Mouse (Mus musculus) liver, embryonic 16.5 days (tissue): ENCODE data around the gene Syt9. TPM values are rescaled to one million over a fixed set of nuclear protein-coding genes. Genes with fewer than 3 reads are reported as not detected.

Experiments used
- ATAC-seq: fragments of 200-750 bp; cut with Nextera tagmentation; 2 replicates; pipeline ENCODE4 v1.8.0; 2017; ENCODE audit warnings: low read depth, mild to moderate bottlenecking, moderate number of reproducible peaks, moderate library complexity
- H3K27ac ChIP-seq: fragments of 300-500 bp; sonication (generic); 2 replicates; pipeline ENCODE4 v1.5.1; 2014; ENCODE audit warnings: mild to moderate bottlenecking, low read length
- H3K27me3 ChIP-seq: fragments of 300-500 bp; sonication (generic); 2 replicates; pipeline ENCODE4 v1.6.1; 2014; ENCODE audit warnings: low read depth, low read length, mixed read lengths; ENCODE audit not compliant: control insufficient read depth, insufficient read depth
- H3K36me3 ChIP-seq: fragments of 300-500 bp; sonication (generic); 2 replicates; pipeline ENCODE4 v1.6.1; 2014; ENCODE audit warnings: mild to moderate bottlenecking; ENCODE audit not compliant: control insufficient read depth, insufficient read depth
- H3K4me1 ChIP-seq: fragments of 300-500 bp; sonication (generic); 2 replicates; pipeline ENCODE4 v1.6.1; 2014; ENCODE audit warnings: low read depth, low read length, mixed read lengths; ENCODE audit not compliant: control insufficient read depth
- H3K4me2 ChIP-seq: fragments of 300-500 bp; sonication (generic); 2 replicates; pipeline ENCODE4 v1.6.1; 2014; ENCODE audit warnings: low read depth, low read length, mixed read lengths
- H3K4me3 ChIP-seq: fragments of 300-500 bp; sonication (generic); 2 replicates; pipeline ENCODE4 v1.5.1; 2014; ENCODE audit warnings: low read depth, mild to moderate bottlenecking, low read length
- H3K9ac ChIP-seq: fragments of 300-500 bp; sonication (generic); 2 replicates; pipeline ENCODE4 v1.6.1; 2014; ENCODE audit warnings: low read depth, low read length
- H3K9me3 ChIP-seq: fragments of 300-500 bp; sonication (generic); replicated peaks from 2 replicates; pipeline ENCODE4 v1.6.1; 2016; ENCODE audit warnings: low read length; ENCODE audit not compliant: control insufficient read depth
- WGBS: fragments of 180-500 bp; shearing (Covaris S2); extraction: QIAGEN DNeasy Blood & Tissue Kit; methylation state at CpG from one replicate; pipeline ENCODE4 v1.1.7; 2014; ENCODE audit not compliant: insufficient replicate concordance; 5-methylcytosine and 5-hydroxymethylcytosine counted together
- polyA plus RNA-seq: library from polyadenylated mRNA; unstranded; fragments of >200 nt; fragmentation: Nextera tagmentation; extraction: Ambion mirVana; gene quantifications from 2 replicates; pipeline ENCODE4 v1.2.1, GENCODE M21; 2015

The Syt9 gene
- polyA plus RNA-seq, 1 experiment from 2014 or later: 0.13 TPM

GRCm38 (mm10) chr7:107521411-107521810, 150.9 kb downstream of the Syt9 start:
- no peaks in the 10 kb centered on the region for H3K27me3 ChIP-seq
- no peak for ATAC-seq
- H3K9ac ChIP-seq: no peak overlapping the region
- H3K4me1 ChIP-seq: no peaks in the 10 kb centered on the region
- no peak overlapping the region for H3K27ac ChIP-seq
- 68% methylated on average over 6 of the region's 6 CpGs for WGBS
- H3K9me3 ChIP-seq: no peaks in the 10 kb centered on the region
- no peak overlapping the region for H3K4me2 ChIP-seq
- H3K36me3 ChIP-seq: no peaks in the 10 kb centered on the region
- H3K4me3 ChIP-seq: no peak overlapping the region

GRCm38 (mm10) chr7:107526299-107526698, 155.8 kb downstream of the Syt9 start:
- Histone ChIP-seq H3K36me3 (no peaks in the 10 kb centered on the region), H3K27me3 (no peaks in the 10 kb centered on the region), H3K9me3 (no peaks in the 10 kb centered on the region), H3K4me3 (no peak overlapping the region), H3K4me1 (no peaks in the 10 kb centered on the region), H3K27ac (no peak overlapping the region), H3K9ac (no peak overlapping the region), H3K4me2 (no peak overlapping the region)
- 21% methylated on average over 1 of the region's 1 CpGs for WGBS
- ATAC-seq: no peak

- ATAC-seq: no peak
- H3K4me2 ChIP-seq: no peak overlapping the region
- 61% methylated on average over 3 of the region's 3 CpGs for whole genome bisulfite sequencing
- no peak overlapping the region for H3K4me3 ChIP-seq
- H3K4me1 ChIP-seq: no peaks in the 10 kb centered on the region
- no peaks in the 10 kb centered on the region for H3K27me3 ChIP-seq
- H3K9me3 ChIP-seq: no peaks in the 10 kb centered on the region
- H3K27ac ChIP-seq: no peak overlapping the region
- H3K36me3 ChIP-seq: no peaks in the 10 kb centered on the region
- no peak overlapping the region for H3K9ac ChIP-seq
Measured at GRCm38 (mm10) chr7:107528169-107528772, 157.7 kb downstream of the Syt9 start.

GRCm38 (mm10) chr7:107529364-107529763, 158.8 kb downstream of the Syt9 start:
- ATAC-seq: no peak
- Histone ChIP-seq H3K27ac (no peak overlapping the region), H3K27me3 (no peaks in the 10 kb centered on the region), H3K9ac (no peak overlapping the region), H3K4me1 (no peaks in the 10 kb centered on the region), H3K4me2 (no peak overlapping the region), H3K9me3 (no peaks in the 10 kb centered on the region), H3K4me3 (no peak overlapping the region), H3K36me3 (no peaks in the 10 kb centered on the region)
- WGBS: 50% methylated on average over 5 of the region's 5 CpGs

- Histone ChIP-seq H3K4me2 (no peak overlapping the region), H3K27ac (no peak overlapping the region), H3K9me3 (no peaks in the 10 kb centered on the region), H3K36me3 (no peaks in the 10 kb centered on the region), H3K27me3 (no peaks in the 10 kb centered on the region), H3K9ac (no peak overlapping the region), H3K4me1 (no peaks in the 10 kb centered on the region), H3K4me3 (no peak overlapping the region)
- no peak for ATAC-seq
- WGBS: 54% methylated on average over 4 of the region's 4 CpGs
Measured at GRCm38 (mm10) chr7:107535311-107535710, 164.8 kb downstream of the Syt9 start.

- ATAC-seq: no peak
- WGBS: 62% methylated on average over 6 of the region's 6 CpGs
- no peaks in the 10 kb centered on the region for H3K4me1 ChIP-seq
- H3K27me3 ChIP-seq: no peaks in the 10 kb centered on the region
- H3K27ac ChIP-seq: no peak overlapping the region
- no peaks in the 10 kb centered on the region for H3K36me3 ChIP-seq
- H3K4me3 ChIP-seq: no peak overlapping the region
- H3K4me2 ChIP-seq: no peak overlapping the region
- no peak overlapping the region for H3K9ac ChIP-seq
- H3K9me3 ChIP-seq: no peaks in the 10 kb centered on the region
Measured at GRCm38 (mm10) chr7:107536516-107536915, 166.0 kb downstream of the Syt9 start.

- Histone ChIP-seq H3K9ac (no peak overlapping the region), H3K27me3 (no peaks in the 10 kb centered on the region), H3K27ac (no peak overlapping the region), H3K4me1 (no peaks in the 10 kb centered on the region), H3K4me3 (no peak overlapping the region), H3K36me3 (no peaks in the 10 kb centered on the region), H3K4me2 (no peak overlapping the region), H3K9me3 (no peaks in the 10 kb centered on the region)
- WGBS: 9% methylated on average over 4 of the region's 4 CpGs
- ATAC-seq: no peak
Measured at GRCm38 (mm10) chr7:107540034-107540433, 169.5 kb downstream of the Syt9 start.

- H3K36me3 ChIP-seq: no peaks in the 10 kb centered on the region
- H3K27ac ChIP-seq: no peak overlapping the region
- H3K9ac ChIP-seq: no peak overlapping the region
- no peaks in the 10 kb centered on the region for H3K9me3 ChIP-seq
- H3K4me2 ChIP-seq: no peak overlapping the region
- H3K4me1 ChIP-seq: no peaks in the 10 kb centered on the region
- no peak overlapping the region for H3K4me3 ChIP-seq
- no peak for ATAC-seq
- 41% methylated on average over 1 of the region's 1 CpGs for WGBS
- H3K27me3 ChIP-seq: no peaks in the 10 kb centered on the region
Measured at GRCm38 (mm10) chr7:107545011-107545410, 174.5 kb downstream of the Syt9 start.

DNA sequence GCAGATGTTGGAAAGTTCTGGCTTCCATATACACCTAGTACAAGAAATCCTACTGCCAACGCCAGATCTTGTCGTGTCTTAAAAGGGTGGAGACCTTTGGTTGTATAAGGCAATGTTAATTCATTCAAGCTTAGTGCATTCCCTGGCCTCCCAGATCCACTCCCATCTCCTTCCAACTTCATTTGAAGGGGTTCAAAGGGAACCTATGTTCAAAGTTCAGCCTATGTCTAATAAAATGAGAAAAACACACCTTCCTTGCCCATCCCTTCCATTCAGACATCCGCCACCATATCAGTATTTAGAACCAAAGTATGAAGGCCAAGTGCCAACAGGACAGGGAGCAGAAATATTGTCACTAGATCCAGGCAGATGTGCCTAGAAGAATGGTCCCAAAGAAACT, 177.3 kb downstream of the Syt9 start:
- ATAC-seq: no peak
- H3K27ac ChIP-seq: no peak overlapping the region
- no peaks in the 10 kb centered on the region for H3K4me1 ChIP-seq
- H3K4me3 ChIP-seq: no peak overlapping the region
- WGBS: 54% methylated on average over 3 of the region's 3 CpGs
- no peaks in the 10 kb centered on the region for H3K27me3 ChIP-seq
- no peak overlapping the region for H3K4me2 ChIP-seq
- no peaks in the 10 kb centered on the region for H3K36me3 ChIP-seq
- no peak overlapping the region for H3K9ac ChIP-seq
- no peaks in the 10 kb centered on the region for H3K9me3 ChIP-seq
